Mouse (Mus musculus) limb, embryonic 14.5 days (tissue): ENCODE results near the gene Rgs7. TPM values are rescaled to one million over a fixed set of nuclear protein-coding genes. Genes with fewer than 3 reads are reported as not detected.

Experiments used
- ATAC-seq: fragments of 200-750 bp; cut with Nextera tagmentation; 2 replicates; pipeline ENCODE4 v1.8.0; 2017; ENCODE audit warnings: low read depth, moderate number of reproducible peaks, moderate TSS enrichment; ENCODE audit not compliant: low FRiP score
- DNase-seq: peaks from one replicate; pipeline ENCODE4 v3.0.0-alpha.2; 2015; ENCODE audit warnings: low spot score
- H3K27ac ChIP-seq: fragments of 300-500 bp; sonication (generic); replicated peaks from 2 replicates; pipeline ENCODE4 v1.5.1; 2014; ENCODE audit warnings: low read depth, mild to moderate bottlenecking, low read length, moderate library complexity, mixed read lengths
- H3K27me3 ChIP-seq: fragments of 300-500 bp; sonication (generic); 2 replicates; pipeline ENCODE4 v1.6.1; 2014; ENCODE audit warnings: low read length, mixed read lengths; ENCODE audit not compliant: control insufficient read depth, insufficient read depth
- H3K36me3 ChIP-seq: fragments of 300-500 bp; sonication (generic); 2 replicates; pipeline ENCODE4 v1.6.1; 2014; ENCODE audit warnings: mild to moderate bottlenecking, low read length, moderate library complexity, mixed read lengths; ENCODE audit not compliant: control insufficient read depth, insufficient read depth
- H3K4me1 ChIP-seq: fragments of 300-500 bp; sonication (generic); 2 replicates; pipeline ENCODE4 v1.6.1; 2014; ENCODE audit warnings: antibody characterized with exemption, low read length, mixed read lengths; ENCODE audit not compliant: control insufficient read depth, insufficient read depth
- H3K4me2 ChIP-seq: fragments of 300-500 bp; sonication (generic); replicated peaks from 2 replicates; pipeline ENCODE4 v1.6.1; 2014; ENCODE audit warnings: low read depth, mild to moderate bottlenecking, low read length, moderate library complexity; ENCODE audit not compliant: severe bottlenecking
- H3K4me3 ChIP-seq: fragments of 300-500 bp; sonication (generic); replicated peaks from 2 replicates; pipeline ENCODE4 v1.5.1; 2014; ENCODE audit warnings: low read length
- H3K9ac ChIP-seq: fragments of 300-500 bp; sonication (generic); 2 replicates; pipeline ENCODE4 v1.6.1; 2014; ENCODE audit warnings: mild to moderate bottlenecking, low read depth, low read length, moderate library complexity; ENCODE audit not compliant: severe bottlenecking
- H3K9me3 ChIP-seq: fragments of 300-500 bp; sonication (generic); 2 replicates; pipeline ENCODE4 v1.6.1; 2016; ENCODE audit warnings: low read length; ENCODE audit not compliant: control insufficient read depth
- POLR2A ChIP-seq: fragments of 200-500 bp; IDR thresholded peaks from 2 replicates; pipeline ENCODE4 v1.8.0; 2012; ENCODE audit warnings: inconsistent platforms, mild to moderate bottlenecking, moderate library complexity, borderline replicate concordance; ENCODE audit not compliant: insufficient read depth, insufficient read length; ENCODE audit errors: extremely low read depth
- WGBS: fragments of 180-500 bp; shearing (Covaris S2); extraction: QIAGEN DNeasy Blood & Tissue Kit; methylation state at CpG from one replicate; pipeline ENCODE4 v1.1.7; 2014; 5-methylcytosine and 5-hydroxymethylcytosine counted together
- polyA plus RNA-seq, 2 experiments: library from polyadenylated mRNA; depleted of rRNA in 1 of 2; stranded (reverse) in 1 of 2; unstranded in 1 of 2; fragments of >200 nt; fragmentation: Nextera tagmentation in 1 of 2; extraction: Ambion mirVana in 1 of 2; gene quantifications; 2 replicates each; pipeline versions ENCODE4 v1.2.1 to v1.2.3; 2012 to 2014

The Rgs7 gene
- polyA plus RNA-seq, 2 experiments, result 0.47 to 0.65 TPM

GRCm38 (mm10) chr1:175259374-175259773 is 232.9 kb downstream of the Rgs7 start:
- ATAC-seq, result no peak
- 45% methylated on average over 1 of the region's 1 CpGs for WGBS
- DNase-seq, result no peak

DNA sequence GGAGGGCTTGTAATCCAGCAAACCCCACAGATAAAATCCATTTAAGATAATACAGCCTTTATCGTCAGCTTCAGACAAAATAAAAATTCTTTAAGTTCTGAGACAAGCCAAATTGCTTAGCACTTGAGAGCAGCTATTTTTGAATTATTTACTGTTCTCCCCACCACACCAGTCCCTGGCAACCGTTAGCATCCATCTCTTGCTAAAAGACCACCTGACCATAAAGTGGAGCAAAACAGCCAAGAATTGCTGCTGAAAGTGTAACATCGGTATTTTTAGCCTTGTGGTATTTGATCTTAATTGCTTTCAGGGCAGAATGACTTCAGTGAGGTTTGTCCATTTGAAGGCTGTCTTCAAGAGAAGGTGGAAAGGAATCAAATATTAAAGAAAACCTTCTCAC is 237.1 kb downstream of the Rgs7 start:
- no peak for TF ChIP-seq POLR2A
- ATAC-seq, result no peak
- no peak overlapping the region for H3K27ac ChIP-seq
- no peak overlapping the region for H3K4me2 ChIP-seq
- H3K36me3 ChIP-seq, result no peaks in the 10 kb centered on the region
- no peak overlapping the region for H3K4me3 ChIP-seq
- DNase-seq, result no peak
- H3K9me3 ChIP-seq, result no peaks in the 10 kb centered on the region
- WGBS, result 56% methylated on average over 3 of the region's 3 CpGs
- no peak overlapping the region for H3K9ac ChIP-seq
- H3K27me3 ChIP-seq, result no peaks in the 10 kb centered on the region
- H3K4me1 ChIP-seq, result no peaks in the 10 kb centered on the region

More at GRCm38 (mm10) chr1:175259374-175259773, 232.9 kb downstream of the Rgs7 start:
- no peaks in the 10 kb centered on the region for H3K9me3 ChIP-seq
- H3K27me3 ChIP-seq, result no peaks in the 10 kb centered on the region
- H3K4me3 ChIP-seq, result no peak overlapping the region
- no peaks in the 10 kb centered on the region for H3K4me1 ChIP-seq
- no peak overlapping the region for H3K9ac ChIP-seq
- TF ChIP-seq POLR2A, result no peak
- no peaks in the 10 kb centered on the region for H3K36me3 ChIP-seq
- H3K4me2 ChIP-seq, result no peak overlapping the region
- H3K27ac ChIP-seq, result no peak overlapping the region

DNA sequence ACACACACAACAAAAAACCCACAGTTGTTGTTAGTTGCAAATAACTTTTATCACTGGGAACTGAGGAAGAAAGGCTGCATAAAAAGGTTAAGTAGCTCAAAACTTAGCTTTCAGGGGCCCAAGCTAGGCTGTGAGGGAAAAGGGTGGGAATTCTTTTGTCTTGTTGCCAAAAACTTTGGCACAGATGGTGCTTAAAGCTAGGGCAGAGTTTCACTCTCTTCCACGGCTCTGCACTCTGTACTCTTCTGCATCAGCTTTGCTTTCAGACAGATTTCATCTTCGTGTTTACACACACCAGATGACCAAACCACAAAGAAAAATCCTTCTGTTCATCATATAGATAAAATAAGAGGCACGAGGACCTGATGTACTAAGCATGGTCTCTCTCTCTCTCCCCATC is 237.6 kb downstream of the Rgs7 start:
- H3K27me3 ChIP-seq, result no peaks in the 10 kb centered on the region
- H3K4me3 ChIP-seq, result no peak overlapping the region
- TF ChIP-seq POLR2A, result no peak
- H3K9me3 ChIP-seq, result no peaks in the 10 kb centered on the region
- ATAC-seq, result no peak
- H3K4me1 ChIP-seq, result no peaks in the 10 kb centered on the region
- WGBS, result 54% methylated on average over 3 of the region's 3 CpGs
- no peaks in the 10 kb centered on the region for H3K36me3 ChIP-seq
- no peak overlapping the region for H3K9ac ChIP-seq
- no peak for DNase-seq
- no peak overlapping the region for H3K27ac ChIP-seq
- H3K4me2 ChIP-seq, result no peak overlapping the region

GRCm38 (mm10) chr1:175242135-175242534 is 250.2 kb downstream of the Rgs7 start:
- no peak for TF ChIP-seq POLR2A
- Histone ChIP-seq H3K4me2 (no peak overlapping the region), H3K36me3 (no peaks in the 10 kb centered on the region), H3K4me3 (no peak overlapping the region), H3K9me3 (no peaks in the 10 kb centered on the region), H3K9ac (no peak overlapping the region), H3K4me1 (no peaks in the 10 kb centered on the region), H3K27ac (no peak overlapping the region), H3K27me3 (no peaks in the 10 kb centered on the region)
- DNase-seq (no peak), ATAC-seq (no peak)
- 89% methylated on average over 5 of the region's 5 CpGs for WGBS

GRCm38 (mm10) chr1:175240137-175240536 is 252.2 kb downstream of the Rgs7 start:
- no peak for DNase-seq
- no peaks in the 10 kb centered on the region for H3K4me1 ChIP-seq
- no peak for TF ChIP-seq POLR2A
- WGBS, result 71% methylated on average over 2 of the region's 2 CpGs
- no peak overlapping the region for H3K27ac ChIP-seq
- H3K27me3 ChIP-seq, result no peaks in the 10 kb centered on the region
- no peaks in the 10 kb centered on the region for H3K9me3 ChIP-seq
- ATAC-seq, result no peak
- no peaks in the 10 kb centered on the region for H3K36me3 ChIP-seq
- no peak overlapping the region for H3K4me2 ChIP-seq
- H3K4me3 ChIP-seq, result no peak overlapping the region
- H3K9ac ChIP-seq, result no peak overlapping the region

GRCm38 (mm10) chr1:175221593-175222500 is 270.5 kb downstream of the Rgs7 start:
- no peak overlapping the region for H3K27ac ChIP-seq
- H3K4me2 ChIP-seq, result no peak overlapping the region
- H3K27me3 ChIP-seq, result no peaks in the 10 kb centered on the region
- 84% methylated on average over 3 of the region's 3 CpGs for WGBS
- no peaks in the 10 kb centered on the region for H3K9me3 ChIP-seq
- H3K4me1 ChIP-seq, result no peaks in the 10 kb centered on the region
- no peaks in the 10 kb centered on the region for H3K36me3 ChIP-seq
- no peak overlapping the region for H3K9ac ChIP-seq
- TF ChIP-seq POLR2A, result no peak
- no peak for DNase-seq
- H3K4me3 ChIP-seq, result no peak overlapping the region
- no peak for ATAC-seq
